Mouse (Mus musculus) c-Kit-positive CD71-positive TER-119-negative erythroid progenitor cells, embryonic 14.5 days (primary cell): ENCODE data around the gene Slc22a19.
"Not testable (repeated sequence)": the region's sequence is repeated elsewhere in the genome, so short reads cannot be mapped to it uniquely, and the experiment has no call there.

ENCODE experiments used
- DNase-seq: peaks from one replicate; pipeline ENCODE4 v3.0.0-alpha.2; 2013; ENCODE audit warnings: low read depth

Gene Slc22a19

GRCm38 (mm10) chr19:7711148-7711547 lies at the start of gene Slc22a19:
Gene Slc22a19, minus strand, starts transcription at chr19:7711310.
- no peak for DNase-seq

GRCm38 (mm10) chr19:7753371-7753770 lies 42.3 kb upstream of the Slc22a19 start:
- not testable (repeated sequence) for DNase-seq

GRCm38 (mm10) chr19:7729543-7729942 lies 18.4 kb upstream of the Slc22a19 start:
- no peak for DNase-seq

GRCm38 (mm10) chr19:7693104-7693503 lies 18.0 kb downstream of the Slc22a19 start:
- DNase-seq, result not testable (repeated sequence)

GRCm38 (mm10) chr19:7691259-7691658 lies 19.9 kb downstream of the Slc22a19 start:
- no peak for DNase-seq

- no peak for DNase-seq
Observed at GRCm38 (mm10) chr19:7687988-7688387, 23.1 kb downstream of the Slc22a19 start.

- no peak for DNase-seq
Observed at GRCm38 (mm10) chr19:7672033-7672432, 39.1 kb downstream of the Slc22a19 start.

- no peak for DNase-seq
Observed at GRCm38 (mm10) chr19:7648913-7649666, 62.0 kb downstream of the Slc22a19 start.

- DNase-seq, result no peak
Observed at GRCm38 (mm10) chr19:7633786-7634185, 77.3 kb downstream of the Slc22a19 start.

GRCm38 (mm10) chr19:7633021-7633420 lies 78.1 kb downstream of the Slc22a19 start:
- DNase-seq, result no peak
